27 mouse cellular contexts compared by ENCODE assay signal in the genomic region with DNA sequence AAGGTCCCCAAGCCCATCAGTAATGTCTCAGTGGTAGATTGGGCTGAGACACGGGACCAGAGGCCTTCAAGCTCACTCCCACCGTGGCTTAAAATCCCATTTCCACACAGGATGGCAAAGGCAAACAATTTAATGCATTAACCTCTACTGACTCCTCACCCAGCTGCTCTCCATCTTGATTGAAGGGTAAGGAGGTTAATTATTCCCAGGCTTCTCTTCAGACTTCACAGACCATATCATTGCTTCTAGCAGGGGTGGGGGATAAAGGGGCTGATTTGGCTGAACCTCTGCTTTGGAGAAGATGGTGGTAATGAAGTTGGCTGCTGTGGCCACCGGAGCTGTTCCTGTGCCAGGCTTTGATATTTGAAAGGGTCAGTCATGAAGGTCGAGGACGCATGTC.
DNase-seq lines count a peak whose midpoint lies in the region; ATAC-seq lines count a peak whose summit lies in the region.
"Had no signal": no experiment of that assay in that cellular context is flagged by ENCODE, and none has a peak within 500 bp of the region (broad histone marks: within the 10 kb centered on the region; RNA-seq: fewer than 3 reads in every experiment).

No protein-coding gene starts in this region.

- H3K9me3 ChIP-seq in forebrain, embryonic 13.5 days (replicated peaks), result no peaks in the 10 kb centered on the region
- H3K9me3 ChIP-seq in forebrain, embryonic 15.5 days, result no peaks in the 10 kb centered on the region
- no peaks in the 10 kb centered on the region for H3K9me3 ChIP-seq in hindbrain, embryonic 15.5 days
- H3K9me3 ChIP-seq in hindbrain, embryonic 12.5 days (replicated peaks), result no peaks in the 10 kb centered on the region
- no peaks in the 10 kb centered on the region for H3K9me3 ChIP-seq in kidney, embryonic 16.5 days (ENCODE audit: low read length)
- H3K9me3 ChIP-seq in embryonic facial prominence, embryonic 10.5 days, result no peaks in the 10 kb centered on the region
- H3K9me3 ChIP-seq: embryonic facial prominence, embryonic 12.5 days; embryonic facial prominence, embryonic 15.5 days; heart, embryonic 10.5 days; heart, embryonic 13.5 days; intestine, embryonic 15.5 days had no signal

- H3K36me3 ChIP-seq in forebrain, embryonic 13.5 days (ENCODE audit: poor library complexity, severe bottlenecking), result no peaks in the 10 kb centered on the region
- no peaks in the 10 kb centered on the region for H3K36me3 ChIP-seq in forebrain, embryonic 15.5 days
- H3K36me3 ChIP-seq in hindbrain, embryonic 15.5 days, result no peaks in the 10 kb centered on the region
- H3K36me3 ChIP-seq in hindbrain, embryonic 12.5 days, result no peaks in the 10 kb centered on the region
- H3K36me3 ChIP-seq in kidney, embryonic 16.5 days (ENCODE audit: insufficient read depth, low read length), result no peaks in the 10 kb centered on the region
- no peaks in the 10 kb centered on the region for H3K36me3 ChIP-seq in embryonic facial prominence, embryonic 10.5 days (replicated peaks)
- H3K36me3 ChIP-seq: embryonic facial prominence, embryonic 12.5 days; embryonic facial prominence, embryonic 15.5 days; heart, embryonic 10.5 days; heart, embryonic 13.5 days; intestine, embryonic 15.5 days had no signal

- H3K27ac ChIP-seq in forebrain, embryonic 13.5 days, result 0 out of 2 replicates have a peak overlapping the region, but pooled peaks have one; percentile 8
- no peak overlapping the region for H3K27ac ChIP-seq in forebrain, embryonic 15.5 days (replicated peaks)
- H3K27ac ChIP-seq in hindbrain, embryonic 15.5 days (replicated peaks), result peak overlapping the region; percentile 55
- H3K27ac ChIP-seq in hindbrain, embryonic 12.5 days, result no peak overlapping the region
- no peak overlapping the region for H3K27ac ChIP-seq in kidney, embryonic 16.5 days (ENCODE audit: low read length)
- no peak overlapping the region for H3K27ac ChIP-seq in embryonic facial prominence, embryonic 10.5 days (replicated peaks)
- H3K27ac ChIP-seq: embryonic facial prominence, embryonic 12.5 days; embryonic facial prominence, embryonic 15.5 days; heart, adult 2 months; heart, embryonic 10.5 days; heart, embryonic 13.5 days; intestine, embryonic 15.5 days had no signal

- no peaks in the 10 kb centered on the region for H3K27me3 ChIP-seq in forebrain, embryonic 13.5 days
- no peaks in the 10 kb centered on the region for H3K27me3 ChIP-seq in forebrain, embryonic 15.5 days
- H3K27me3 ChIP-seq in hindbrain, embryonic 15.5 days, result no peaks in the 10 kb centered on the region
- H3K27me3 ChIP-seq in hindbrain, embryonic 12.5 days, result no peaks in the 10 kb centered on the region
- no peaks in the 10 kb centered on the region for H3K27me3 ChIP-seq in kidney, embryonic 16.5 days (ENCODE audit: insufficient read depth, low read length)
- H3K27me3 ChIP-seq in embryonic facial prominence, embryonic 10.5 days (replicated peaks; ENCODE audit: low read depth, poor library complexity, severe bottlenecking), result peaks cover 11% of the 10 kb centered on the region; the same call in 1 of the 2 replicates
- H3K27me3 ChIP-seq: embryonic facial prominence, embryonic 12.5 days; embryonic facial prominence, embryonic 15.5 days; heart, embryonic 13.5 days; intestine, embryonic 15.5 days had no signal

- no peak for DNase-seq in kidney, postnatal 14 days
- DNase-seq in embryonic facial prominence, embryonic 10.5 days (ENCODE audit: low spot score), result peak; percentile 10
- DNase-seq in right cerebral cortex, adult 18-20 months, result no peak
- DNase-seq: adrenal gland, adult 8-10 months; adrenal gland, postnatal 25 days; cerebellum, adult 11-12 months; cerebellum, adult 8-10 months; cerebellum, postnatal 10 days; cerebellum, postnatal 36 days; embryo, embryonic 11 days; gastrocnemius, postnatal 10 days; gastrocnemius, postnatal 36 days; heart, adult 2 months; heart, postnatal 14 days; heart, postnatal 4 days had no signal

- H3K4me2 ChIP-seq in forebrain, embryonic 13.5 days, result no peak overlapping the region
- no peak overlapping the region for H3K4me2 ChIP-seq in forebrain, embryonic 15.5 days (replicated peaks)
- no peak overlapping the region for H3K4me2 ChIP-seq in hindbrain, embryonic 15.5 days
- no peak overlapping the region for H3K4me2 ChIP-seq in hindbrain, embryonic 12.5 days (replicated peaks)
- no peak overlapping the region for H3K4me2 ChIP-seq in kidney, embryonic 16.5 days (replicated peaks; ENCODE audit: low read depth, low read length)
- H3K4me2 ChIP-seq: embryonic facial prominence, embryonic 12.5 days; embryonic facial prominence, embryonic 15.5 days; heart, embryonic 13.5 days; intestine, embryonic 15.5 days had no signal

- no peak for ATAC-seq in forebrain, embryonic 13.5 days
- no peak for ATAC-seq in forebrain, embryonic 15.5 days (replicated peaks)
- no peak for ATAC-seq in hindbrain, embryonic 15.5 days (ENCODE audit: low FRiP score, low read depth)
- no peak for ATAC-seq in hindbrain, embryonic 12.5 days (ENCODE audit: low FRiP score)
- ATAC-seq in kidney, embryonic 16.5 days (ENCODE audit: low FRiP score, low TSS enrichment), result peak; percentile 51; the same call in 1 of the 2 replicates
- ATAC-seq: activated CD4-positive, CD25-positive, alpha-beta regulatory T cell, adult 4 months; forebrain, embryonic 16.5 days; intestine, embryonic 15.5 days had no signal

- H3K9ac ChIP-seq in forebrain, embryonic 13.5 days, result no peak overlapping the region
- no peak overlapping the region for H3K9ac ChIP-seq in forebrain, embryonic 15.5 days (replicated peaks)
- no peak overlapping the region for H3K9ac ChIP-seq in hindbrain, embryonic 15.5 days
- H3K9ac ChIP-seq in hindbrain, embryonic 12.5 days, result no peak overlapping the region
- no peak overlapping the region for H3K9ac ChIP-seq in kidney, embryonic 16.5 days (replicated peaks; ENCODE audit: low read length)
- H3K9ac ChIP-seq: embryonic facial prominence, embryonic 12.5 days; embryonic facial prominence, embryonic 15.5 days; heart, embryonic 13.5 days; intestine, embryonic 15.5 days had no signal

- H3K4me3 ChIP-seq in forebrain, embryonic 13.5 days, result no peak overlapping the region
- no peak overlapping the region for H3K4me3 ChIP-seq in forebrain, embryonic 15.5 days
- H3K4me3 ChIP-seq in hindbrain, embryonic 15.5 days, result no peak overlapping the region
- H3K4me3 ChIP-seq in hindbrain, embryonic 12.5 days, result no peak overlapping the region
- H3K4me3 ChIP-seq in kidney, embryonic 16.5 days (ENCODE audit: low read length), result no peak overlapping the region
- no peak overlapping the region for H3K4me3 ChIP-seq in embryonic facial prominence, embryonic 10.5 days
- H3K4me3 ChIP-seq: embryonic facial prominence, embryonic 12.5 days; embryonic facial prominence, embryonic 15.5 days; heart, adult 2 months; heart, embryonic 10.5 days; heart, embryonic 13.5 days; intestine, embryonic 15.5 days had no signal

- WGBS in forebrain, embryonic 13.5 days, result 80% methylated on average over 5 of the region's 5 CpGs
- WGBS in forebrain, embryonic 15.5 days, result 84% methylated on average over 5 of the region's 5 CpGs
- WGBS in hindbrain, embryonic 15.5 days, result 65% methylated on average over 5 of the region's 5 CpGs
- WGBS in hindbrain, embryonic 12.5 days, result 62% methylated on average over 5 of the region's 5 CpGs
- 41% methylated on average over 5 of the region's 5 CpGs for WGBS in kidney, embryonic 16.5 days
- 40% methylated on average over 5 of the region's 5 CpGs for WGBS in embryonic facial prominence, embryonic 10.5 days

- peaks cover 26% of the 10 kb centered on the region for H3K4me1 ChIP-seq in forebrain, embryonic 13.5 days
- H3K4me1 ChIP-seq in forebrain, embryonic 15.5 days, result peaks cover 19% of the 10 kb centered on the region
- H3K4me1 ChIP-seq in hindbrain, embryonic 15.5 days (replicated peaks), result peaks cover 31% of the 10 kb centered on the region
- H3K4me1 ChIP-seq in hindbrain, embryonic 12.5 days, result 0 out of 2 replicates have a peak, but pooled peaks cover 4% of the 10 kb centered on the region
- H3K4me1 ChIP-seq in kidney, embryonic 16.5 days (ENCODE audit: insufficient read depth, low read length), result no peaks in the 10 kb centered on the region
- peaks cover 11% of the 10 kb centered on the region for H3K4me1 ChIP-seq in embryonic facial prominence, embryonic 10.5 days
- H3K4me1 ChIP-seq: embryonic facial prominence, embryonic 15.5 days; intestine, embryonic 15.5 days had no signal

Comparison
In these comparisons a context has a peak if more than half of its experiments do, and no peak if none do; other contexts are left out.
1. H3K27ac ChIP-seq: peak in forebrain, embryonic 13.5 days (single experiment) and hindbrain, embryonic 15.5 days (single experiment); none in forebrain, embryonic 15.5 days (single experiment), hindbrain, embryonic 12.5 days (single experiment), kidney, embryonic 16.5 days (single experiment) and embryonic facial prominence, embryonic 10.5 days (single experiment).